Comparison of ENCODE assay signal across 19 mouse cellular contexts in the genomic region with DNA sequence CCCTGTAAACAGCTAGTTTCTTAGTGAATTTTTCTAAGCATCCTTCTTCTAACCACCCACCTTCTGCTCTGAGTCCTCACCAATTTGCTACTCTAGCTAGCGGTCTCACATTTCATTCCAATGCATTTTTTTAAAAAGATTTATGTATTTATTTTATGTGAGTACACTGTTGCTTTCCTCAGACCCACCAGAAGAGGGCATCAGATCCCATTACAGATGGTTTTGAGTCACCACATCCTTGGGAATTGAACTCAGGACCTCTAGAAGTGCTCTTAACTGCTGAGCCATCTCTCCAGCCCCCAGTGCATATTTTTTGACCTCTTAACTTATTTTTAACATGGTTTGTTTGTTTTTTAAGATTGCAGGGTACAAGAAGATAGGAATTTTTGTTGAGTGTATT.
DNase-seq lines count a peak whose midpoint lies in the region; ATAC-seq and TF ChIP-seq lines count a peak whose summit lies in the region.
"Had no signal": no experiment of that assay in that cellular context is flagged by ENCODE, and none has a peak within 500 bp of the region (broad histone marks: within the 10 kb centered on the region; RNA-seq: fewer than 3 reads in every experiment).

No protein-coding gene starts in this region.

- no peaks in the 10 kb centered on the region for H3K36me3 ChIP-seq in kidney, postnatal 0 days (ENCODE audit: insufficient read depth, low read length)
- no peaks in the 10 kb centered on the region for H3K36me3 ChIP-seq in kidney, embryonic 15.5 days
- H3K36me3 ChIP-seq: embryonic facial prominence, embryonic 12.5 days; G1E; hindbrain, embryonic 12.5 days had no signal

- no peak for ATAC-seq in kidney, postnatal 0 days (replicated peaks; ENCODE audit: low FRiP score, low read depth)
- ATAC-seq in kidney, embryonic 15.5 days (replicated peaks; ENCODE audit: low FRiP score), result no peak
- 0 out of 2 replicates have a peak, but pooled peaks have one; percentile 12 for ATAC-seq in megakaryocyte progenitor cell, adult 5-6 weeks (replicated peaks; ENCODE audit: poor library complexity)
- ATAC-seq: activated CD4-positive, CD25-positive, alpha-beta regulatory T cell, adult 4 months had no signal

- no peak for DNase-seq in gastrocnemius, adult 2 months
- DNase-seq in gastrocnemius, postnatal 10 days, result no peak
- peak; percentile 28 for DNase-seq in kidney, postnatal 0 days (ENCODE audit: low spot score)
- DNase-seq in retina, postnatal 1 day, result peak; percentile 2
- no peak for DNase-seq in retina, embryonic 14.5 days (ENCODE audit: low spot score)
- no peak for DNase-seq in frontal cortex, postnatal 25 days (ENCODE audit: low spot score in 2 of 2)
- DNase-seq: adrenal gland, postnatal 36 days; cerebellum, postnatal 25 days; kidney, adult 18-20 months; lung, postnatal 36 days; right cerebral cortex, postnatal 25 days; thymus, adult 18-20 months had no signal

- no peaks in the 10 kb centered on the region for H3K9me3 ChIP-seq in kidney, postnatal 0 days (replicated peaks; ENCODE audit: low read length)
- no peaks in the 10 kb centered on the region for H3K9me3 ChIP-seq in kidney, embryonic 15.5 days (replicated peaks)
- H3K9me3 ChIP-seq: embryonic facial prominence, embryonic 12.5 days; hindbrain, embryonic 12.5 days had no signal

- H3K4me3 ChIP-seq in gastrocnemius, adult 2 months, result no peak overlapping the region
- no peak overlapping the region for H3K4me3 ChIP-seq in kidney, postnatal 0 days (replicated peaks; ENCODE audit: low read depth, low read length)
- H3K4me3 ChIP-seq in kidney, embryonic 15.5 days (replicated peaks), result no peak overlapping the region
- H3K4me3 ChIP-seq: embryonic facial prominence, embryonic 12.5 days; hindbrain, embryonic 12.5 days had no signal

- no peak overlapping the region for H3K9ac ChIP-seq in kidney, postnatal 0 days (ENCODE audit: low read depth, low read length)
- H3K9ac ChIP-seq in kidney, embryonic 15.5 days, result no peak overlapping the region
- H3K9ac ChIP-seq: embryonic facial prominence, embryonic 12.5 days; hindbrain, embryonic 12.5 days had no signal

- no peak overlapping the region for H3K4me2 ChIP-seq in kidney, postnatal 0 days (ENCODE audit: low read length)
- no peak overlapping the region for H3K4me2 ChIP-seq in kidney, embryonic 15.5 days
- H3K4me2 ChIP-seq: embryonic facial prominence, embryonic 12.5 days; hindbrain, embryonic 12.5 days; midbrain, embryonic 11.5 days had no signal

- no peaks in the 10 kb centered on the region for H3K27me3 ChIP-seq in kidney, postnatal 0 days (ENCODE audit: insufficient read depth, low read length)
- no peaks in the 10 kb centered on the region for H3K27me3 ChIP-seq in kidney, embryonic 15.5 days
- H3K27me3 ChIP-seq: embryonic facial prominence, embryonic 12.5 days; hindbrain, embryonic 12.5 days had no signal

- H3K4me1 ChIP-seq in kidney, postnatal 0 days (replicated peaks; ENCODE audit: insufficient read depth, low read length), result no peaks in the 10 kb centered on the region
- H3K4me1 ChIP-seq in kidney, embryonic 15.5 days, result no peaks in the 10 kb centered on the region
- H3K4me1 ChIP-seq: embryonic facial prominence, embryonic 12.5 days had no signal

- 71% methylated on average over 1 of the region's 1 CpGs for WGBS in kidney, postnatal 0 days
- 67% methylated on average over 1 of the region's 1 CpGs for WGBS in kidney, embryonic 15.5 days

- peak; percentile 41 for TF ChIP-seq CTCF in gastrocnemius, adult 2 months (IDR thresholded peaks at IDR 0.05)
- TF ChIP-seq CTCF in kidney, postnatal 0 days (IDR thresholded peaks at IDR 0.05; ENCODE audit: low read depth), result peak; percentile 50

- intact Hi-C loops in gastrocnemius, adult 2 months (cut with DNase I), result loop anchor here (5.0 kb wide), 1 partner anchor 444 kb away; no protein-coding TSS in a partner anchor

- H3K27ac ChIP-seq in gastrocnemius, adult 2 months, result no peak overlapping the region; the same call in 1 of the 2 replicates
- no peak overlapping the region for H3K27ac ChIP-seq in kidney, postnatal 0 days
- no peak overlapping the region for H3K27ac ChIP-seq in kidney, embryonic 15.5 days
- H3K27ac ChIP-seq: embryonic facial prominence, embryonic 12.5 days; hindbrain, embryonic 12.5 days had no signal

Comparison
In these comparisons a context has a peak if more than half of its experiments do, and no peak if none do; other contexts are left out.
1. DNase-seq: peak in kidney, postnatal 0 days (single experiment) and retina, postnatal 1 day (single experiment); none in gastrocnemius, adult 2 months (single experiment), gastrocnemius, postnatal 10 days (single experiment), retina, embryonic 14.5 days (single experiment) and frontal cortex, postnatal 25 days (0 of 2).